Mouse (Mus musculus) ES-E14 (cell line): ENCODE data around the gene Smoc2. TPM values are rescaled to one million over a fixed set of nuclear protein-coding genes. Genes with fewer than 3 reads are reported as not detected.

Source experiments
- DNase-seq: peaks from one replicate; pipeline ENCODE4 v3.0.0-alpha.2; 2013; ENCODE audit warnings: low read depth, low spot score
- H3K27ac ChIP-seq: 2 replicates; pipeline ENCODE4 v1.5.1; 2012; ENCODE audit warnings: low read depth, mild to moderate bottlenecking, low read length, moderate library complexity, mixed read lengths; ENCODE audit not compliant: poor library complexity, insufficient read depth, severe bottlenecking
- H3K36me3 ChIP-seq: 2 replicates; pipeline ENCODE4 v1.6.1; 2012; ENCODE audit warnings: mild to moderate bottlenecking, low read length, moderate library complexity, mixed read lengths; ENCODE audit not compliant: control insufficient read depth, poor library complexity, insufficient read depth, severe bottlenecking
- H3K4me1 ChIP-seq, 2 experiments: fragments of 150-350 bp in 1 of 2; sonication (generic) in 1 of 2; 2 replicates each; pipeline ENCODE4 v1.6.1; 2012; ENCODE audit warnings: low read length in 2 of 2, mild to moderate bottlenecking in 1 of 2, mixed read lengths in 1 of 2; ENCODE audit not compliant: control insufficient read depth in 2 of 2, insufficient read depth in 2 of 2, poor library complexity in 1 of 2
- H3K4me3 ChIP-seq, 2 experiments: fragments of 150-350 bp in 1 of 2; sonication (generic) in 1 of 2; 2 replicates each; pipeline ENCODE4 v1.5.1; 2012; ENCODE audit warnings: low read length in 2 of 2, low read depth in 1 of 2, mild to moderate bottlenecking in 1 of 2, mixed read lengths in 1 of 2; ENCODE audit not compliant: insufficient read depth in 1 of 2, poor library complexity in 1 of 2, severe bottlenecking in 1 of 2
- H3K9ac ChIP-seq: 2 replicates; pipeline ENCODE4 v1.6.1; 2012; ENCODE audit warnings: low read depth, mild to moderate bottlenecking, low read length, mixed read lengths; ENCODE audit not compliant: poor library complexity, insufficient read depth, severe bottlenecking
- H3K9me3 ChIP-seq: fragments of 150-350 bp; sonication (generic); 2 replicates; pipeline ENCODE4 v1.6.1; 2012; ENCODE audit warnings: low read depth, mild to moderate bottlenecking, low read length; ENCODE audit not compliant: control insufficient read depth, insufficient read depth
- CHD2 ChIP-seq: IDR thresholded peaks from 2 replicates; pipeline ENCODE4 v1.6.1; 2014; ENCODE audit warnings: mild to moderate bottlenecking, low read depth, low read length, inconsistent platforms
- HCFC1 ChIP-seq: IDR thresholded peaks from 2 replicates; pipeline ENCODE4 v1.6.1; 2012; ENCODE audit warnings: low read length, inconsistent platforms, borderline replicate concordance; ENCODE audit not compliant: insufficient read depth
- MAFK ChIP-seq: IDR thresholded peaks from 2 replicates; pipeline ENCODE4 v1.6.1; 2014; ENCODE audit warnings: mild to moderate bottlenecking, low read depth, low read length, inconsistent platforms; ENCODE audit not compliant: insufficient read depth
- ZC3H11A ChIP-seq: IDR thresholded peaks from 2 replicates; pipeline ENCODE4 v1.6.1; 2012; ENCODE audit warnings: low read depth, mild to moderate bottlenecking, inconsistent platforms, low read length, borderline replicate concordance
- ZNF384 ChIP-seq: IDR thresholded peaks from 2 replicates; pipeline ENCODE4 v1.6.1; 2012; ENCODE audit warnings: low read depth, low read length, inconsistent platforms
- in situ Hi-C, 2 experiments: fragments of 600-800 bp; cut with MboI; formaldehyde crosslinking; loops; one replicate each; pipeline ENCODE4 v1.15.1; 2025; ENCODE audit warnings: low sequenced_read_pairs in 2 of 2, inconsistent platforms in 1 of 2; ENCODE audit not compliant: unreplicated experiment in 2 of 2
- total RNA-seq: library from RNA; depleted of rRNA; stranded (reverse); fragments of 300-350 nt; gene quantifications from 2 replicates; pipeline ENCODE4 v1.2.3, GENCODE M21; 2012

Gene Smoc2
- total RNA-seq, 1 experiment = 3.1 TPM

DNA sequence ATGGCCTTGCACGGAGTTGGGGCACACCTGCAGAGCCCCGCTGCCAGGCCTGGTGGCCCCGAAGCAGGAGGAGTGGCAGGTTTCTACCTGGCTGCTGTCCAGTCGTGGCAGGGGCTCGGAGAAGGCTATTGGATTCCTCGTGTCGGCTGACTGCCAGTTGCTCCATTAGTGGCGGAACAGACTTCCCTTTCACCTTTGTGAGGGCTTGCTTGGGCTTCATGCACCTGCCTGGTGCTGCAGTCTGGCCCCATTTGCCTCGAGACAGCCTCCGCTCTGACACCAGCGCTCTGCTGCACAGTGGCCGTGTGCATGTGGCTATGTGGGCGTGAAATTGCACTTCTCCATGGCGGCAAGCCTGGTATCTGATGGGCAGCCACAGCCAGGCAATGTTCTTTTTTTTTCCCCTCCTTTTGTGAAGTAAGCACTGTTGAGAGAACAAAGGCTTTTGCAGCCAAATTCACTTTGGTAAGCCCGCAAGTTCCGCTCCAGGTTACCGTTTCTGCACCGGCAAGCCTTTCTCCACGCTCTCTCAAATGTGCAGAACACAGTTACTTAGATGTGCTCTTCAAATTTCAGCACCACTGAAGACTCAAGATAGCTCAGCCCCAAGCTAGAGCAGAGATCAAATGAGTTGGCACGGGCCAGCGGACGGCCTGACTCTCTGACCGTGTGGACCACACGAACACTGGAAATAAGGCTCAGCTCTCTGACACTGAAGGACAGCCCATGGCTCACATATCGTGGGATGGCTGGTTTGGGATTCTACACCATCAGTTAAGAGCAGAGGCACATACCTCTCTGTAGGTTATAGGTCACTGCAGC is 93.2 kb downstream of the Smoc2 start:
- H3K4me1 ChIP-seq = no peaks in the 10 kb centered on the region
- no peaks in the 10 kb centered on the region for H3K9me3 ChIP-seq
- no peak overlapping the region for H3K9ac ChIP-seq
- DNase-seq = no peak
- H3K4me3 ChIP-seq = no peak overlapping the region
- TF ChIP-seq MAFK (no peak), ZNF384 (no peak), CHD2 (no peak), HCFC1 (no peak), ZC3H11A (no peak)
- in situ Hi-C loops = no loop called here
- no peaks in the 10 kb centered on the region for H3K36me3 ChIP-seq
- no peak overlapping the region; the same call in 1 of the 2 replicates for H3K27ac ChIP-seq

DNA sequence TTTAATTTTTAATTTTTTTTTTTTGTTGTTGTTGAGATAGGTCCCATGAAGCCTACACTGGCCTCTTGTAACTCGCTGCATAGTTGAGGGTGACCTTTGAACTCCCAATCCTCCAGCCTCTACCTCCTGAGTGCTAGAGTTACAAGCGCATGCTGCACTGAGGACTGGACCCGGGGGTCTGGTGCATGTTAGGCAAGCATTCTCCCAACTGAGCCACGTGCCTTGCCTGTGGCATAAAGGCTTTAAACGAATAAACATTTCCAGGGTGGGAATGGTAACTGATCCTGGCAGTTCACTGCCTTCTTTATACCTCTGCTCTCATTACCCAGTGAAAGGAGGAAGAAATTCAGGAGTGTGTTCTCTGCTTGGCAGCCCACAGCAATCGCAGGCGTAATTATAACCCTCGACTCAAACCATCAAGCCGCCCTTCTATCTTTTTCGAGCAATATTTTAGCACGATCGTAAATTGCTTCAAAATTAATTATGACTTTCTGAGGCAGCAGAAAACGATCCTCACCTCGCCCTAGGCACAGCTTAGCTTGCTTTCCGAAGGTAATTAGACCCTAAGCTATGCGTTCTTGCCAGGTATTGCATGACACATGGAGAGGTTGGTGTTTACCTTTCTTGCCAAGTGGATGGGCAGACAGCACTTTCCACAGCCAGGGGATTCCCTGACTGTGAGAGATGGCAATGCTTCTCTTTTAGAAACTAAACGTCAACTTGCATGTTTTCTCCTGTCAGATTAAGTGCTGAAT is 99.6 kb downstream of the Smoc2 start:
- H3K4me3 ChIP-seq = no peak overlapping the region
- in situ Hi-C loops = no loop called here
- no peak overlapping the region for H3K9ac ChIP-seq
- H3K9me3 ChIP-seq = no peaks in the 10 kb centered on the region
- TF ChIP-seq HCFC1 (no peak), MAFK (no peak), CHD2 (no peak), ZC3H11A (no peak), ZNF384 (no peak)
- no peaks in the 10 kb centered on the region for H3K4me1 ChIP-seq
- no peak overlapping the region for H3K27ac ChIP-seq
- DNase-seq = no peak
- no peaks in the 10 kb centered on the region for H3K36me3 ChIP-seq

DNA sequence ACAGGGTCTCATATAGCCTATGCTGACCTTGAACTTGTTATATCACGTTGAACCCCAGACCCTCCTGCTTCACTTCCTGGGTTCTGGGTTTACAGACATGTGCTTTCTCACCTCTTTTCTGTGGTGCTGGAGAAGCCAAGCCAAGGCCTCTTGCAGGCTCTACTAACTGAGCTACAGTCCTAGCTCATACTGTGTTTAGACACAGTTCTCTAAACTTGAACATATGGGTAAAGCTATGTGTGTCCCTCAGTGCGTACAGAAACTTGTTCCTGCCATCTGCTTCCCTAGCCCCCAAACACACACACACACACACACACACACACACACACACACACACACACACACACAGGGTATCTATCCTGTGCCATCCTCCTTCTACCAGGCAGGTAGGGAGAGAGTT is 100.2 kb downstream of the Smoc2 start:
- no peak overlapping the region for H3K27ac ChIP-seq
- no peak for DNase-seq
- no peak overlapping the region for H3K4me3 ChIP-seq
- H3K9me3 ChIP-seq = no peaks in the 10 kb centered on the region
- H3K4me1 ChIP-seq = no peaks in the 10 kb centered on the region
- no peaks in the 10 kb centered on the region for H3K36me3 ChIP-seq
- in situ Hi-C loops = no loop called here
- TF ChIP-seq ZNF384 (no peak), MAFK (no peak), ZC3H11A (no peak), HCFC1 (no peak), CHD2 (no peak)
- no peak overlapping the region for H3K9ac ChIP-seq

DNA sequence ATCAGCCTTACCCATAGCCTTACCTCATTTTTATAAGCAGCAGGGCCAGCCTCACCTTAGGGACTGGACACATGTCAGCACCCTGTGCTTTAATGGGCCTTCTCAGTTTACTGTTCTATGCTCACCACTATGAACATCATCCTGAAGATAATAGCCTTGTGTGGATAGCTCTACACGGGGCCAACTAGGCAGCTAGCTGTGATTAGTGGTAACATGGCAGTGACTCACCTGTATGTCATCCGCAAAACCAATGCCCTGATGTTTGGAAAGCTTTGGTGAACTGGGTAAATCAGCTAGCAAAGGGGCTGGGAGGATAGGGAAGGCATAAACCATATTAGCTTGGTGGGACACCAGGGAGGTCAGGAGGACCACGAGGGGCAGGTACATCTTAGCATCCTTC is 100.7 kb downstream of the Smoc2 start:
- no peak for TF ChIP-seq ZNF384
- TF ChIP-seq MAFK = no peak
- TF ChIP-seq ZC3H11A = no peak
- TF ChIP-seq CHD2 = no peak
- no peak for TF ChIP-seq HCFC1
- no peak for DNase-seq
- in situ Hi-C loops = no loop called here
- no peaks in the 10 kb centered on the region for H3K36me3 ChIP-seq
- no peak overlapping the region for H3K9ac ChIP-seq
- H3K27ac ChIP-seq = no peak overlapping the region
- H3K9me3 ChIP-seq = no peaks in the 10 kb centered on the region
- H3K4me1 ChIP-seq = no peaks in the 10 kb centered on the region
- H3K4me3 ChIP-seq = no peak overlapping the region
